Comparison of ENCODE assay signal across 8 mouse cellular contexts in the genomic region with DNA sequence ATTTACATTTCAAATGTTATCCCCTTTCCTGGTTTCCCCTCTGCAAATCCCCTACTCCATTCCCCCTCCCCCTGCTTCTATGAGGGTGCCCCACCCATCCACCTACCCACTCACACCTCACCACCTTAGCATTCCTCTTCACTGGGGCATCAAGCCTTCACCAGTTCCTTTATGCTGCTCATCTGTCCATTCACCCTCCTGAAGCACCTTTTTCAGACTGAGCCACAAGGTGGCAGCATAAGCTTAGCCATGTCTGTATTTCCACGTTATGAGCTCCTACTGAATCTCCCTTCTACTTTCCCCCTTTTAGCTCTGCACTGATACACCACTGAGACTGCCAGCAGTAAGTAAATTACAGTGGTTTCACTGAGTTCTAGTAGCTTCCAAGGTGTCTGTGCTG.
DNase-seq lines count a peak whose midpoint lies in the region; ATAC-seq and TF ChIP-seq lines count a peak whose summit lies in the region.

No protein-coding gene starts in this region.

- H3K27me3 ChIP-seq in cerebellum, adult 2 months (ENCODE audit: control insufficient read depth, insufficient read depth, low read length): no peaks in the 10 kb centered on the region
- H3K27me3 ChIP-seq in hindbrain, embryonic 16.5 days (replicated peaks; ENCODE audit: control insufficient read depth, insufficient read depth, low read length): no peaks in the 10 kb centered on the region

- H3K36me3 ChIP-seq in hindbrain, embryonic 16.5 days (ENCODE audit: control insufficient read depth, insufficient read depth, low read length): no peaks in the 10 kb centered on the region

- peak; percentile 96 for ATAC-seq in hindbrain, embryonic 16.5 days
- no peak for ATAC-seq in activated CD4-positive, CD25-positive, alpha-beta regulatory T cell, adult 4 months

- no peak overlapping the region for H3K9ac ChIP-seq in hindbrain, embryonic 16.5 days (ENCODE audit: low read depth, low read length)

- no peak overlapping the region for H3K4me2 ChIP-seq in hindbrain, embryonic 16.5 days (ENCODE audit: low read length)

- TF ChIP-seq CTCF in cerebellum, adult 2 months (IDR thresholded peaks at IDR 0.05; ENCODE audit: borderline replicate concordance, insufficient read depth, low read depth, low read length): peak; percentile 84

- H3K4me1 ChIP-seq in cerebellum, adult 2 months (ENCODE audit: control insufficient read depth, insufficient read depth, low read length): peaks cover 9% of the 10 kb centered on the region; the same call in 1 of the 2 replicates
- H3K4me1 ChIP-seq in hindbrain, embryonic 16.5 days (ENCODE audit: control insufficient read depth, insufficient read depth, low read depth, low read length): no peaks in the 10 kb centered on the region

- H3K9me3 ChIP-seq in hindbrain, embryonic 16.5 days (ENCODE audit: control insufficient read depth, low read length): no peaks in the 10 kb centered on the region

- whole genome bisulfite sequencing in cerebellum, adult 2 months: 3% methylated on average over 1 of the region's 1 CpGs
- WGBS in hindbrain, embryonic 16.5 days: 4% methylated on average over 1 of the region's 1 CpGs

- no peak overlapping the region for H3K27ac ChIP-seq in cerebellum, adult 2 months (ENCODE audit: insufficient read depth, low read length)
- no peak overlapping the region for H3K27ac ChIP-seq in hindbrain, embryonic 16.5 days (ENCODE audit: low read depth, low read length)

- no peak for TF ChIP-seq POLR2A in cerebellum, adult 2 months (IDR thresholded peaks at IDR 0.05; ENCODE audit: borderline replicate concordance, insufficient read depth, low read length)

- peak; percentile 84 for DNase-seq in ZHBTc4 (ENCODE audit: low read depth, low spot score)
- peak; percentile 88 to 89 for DNase-seq in cerebellum, adult 2 months
- peak; percentile 88 for DNase-seq in forelimb bud, embryonic 11.5 days (ENCODE audit: low read depth, low spot score)
- peak; percentile 52 to 82 for DNase-seq in layer of hippocampus, postnatal 25 days (ENCODE audit: extremely low spot score in 1 of 2, low spot score in 1 of 2)
- DNase-seq in lung, postnatal 14 days: peak; percentile 68
- peak; percentile 88 to 89 for DNase-seq in right cerebral cortex, postnatal 10 days (ENCODE audit: low spot score in 2 of 2)

- H3K4me3 ChIP-seq in cerebellum, adult 2 months (replicated peaks; ENCODE audit: insufficient read depth, low read depth, low read length): no peak overlapping the region
- H3K4me3 ChIP-seq in hindbrain, embryonic 16.5 days (ENCODE audit: low read length): no peak overlapping the region
